8 mouse cellular contexts compared by ENCODE assay signal in genomic region chr3:32508666-32509324, GRCm38 (mm10). TPM values are rescaled to one million over a fixed set of nuclear protein-coding genes. Genes with fewer than 3 reads are reported as not detected.
DNase-seq lines count a peak whose midpoint lies in the region; ATAC-seq and TF ChIP-seq lines count a peak whose summit lies in the region.

No protein-coding gene starts in this region.

- H3K27me3 ChIP-seq in embryonic facial prominence, embryonic 10.5 days (replicated peaks; ENCODE audit: low read depth, poor library complexity, severe bottlenecking): no peaks in the 10 kb centered on the region
- H3K27me3 ChIP-seq in intestine, postnatal 0 days (replicated peaks; ENCODE audit: control insufficient read depth, insufficient read depth, low read length): no peaks in the 10 kb centered on the region
- H3K27me3 ChIP-seq in midbrain, embryonic 10.5 days (ENCODE audit: low read depth, poor library complexity, severe bottlenecking): no peaks in the 10 kb centered on the region

- H3K9ac ChIP-seq in intestine, postnatal 0 days (ENCODE audit: low read depth, low read length): 0 out of 2 replicates have a peak overlapping the region, but pooled peaks have one; percentile 17

- intact Hi-C loops in left cerebral cortex, postnatal 36 days (cut with DNase I): loop anchor here (1.0 to 5.0 kb wide), 2 partner anchors 175 to 716 kb away; no protein-coding TSS in a partner anchor

- peak overlapping the region; percentile 87 for H3K4me3 ChIP-seq in embryonic facial prominence, embryonic 10.5 days
- H3K4me3 ChIP-seq in intestine, postnatal 0 days (ENCODE audit: low read depth, low read length): no peak overlapping the region
- peak overlapping the region; percentile 42 for H3K4me3 ChIP-seq in midbrain, embryonic 10.5 days

- no peaks in the 10 kb centered on the region for H3K9me3 ChIP-seq in embryonic facial prominence, embryonic 10.5 days
- no peaks in the 10 kb centered on the region for H3K9me3 ChIP-seq in intestine, postnatal 0 days (ENCODE audit: control insufficient read depth)
- no peaks in the 10 kb centered on the region for H3K9me3 ChIP-seq in midbrain, embryonic 10.5 days (replicated peaks)

- WGBS in embryonic facial prominence, embryonic 10.5 days: 2% methylated on average over 17 of the region's 17 CpGs
- WGBS in intestine, postnatal 0 days: 4% methylated on average over 17 of the region's 17 CpGs
- WGBS in midbrain, embryonic 10.5 days: 2% methylated on average over 17 of the region's 17 CpGs

- peaks cover 35% of the 10 kb centered on the region for H3K4me1 ChIP-seq in embryonic facial prominence, embryonic 10.5 days
- 0 out of 2 replicates have a peak, but pooled peaks cover 4% of the 10 kb centered on the region for H3K4me1 ChIP-seq in intestine, postnatal 0 days (replicated peaks; ENCODE audit: control insufficient read depth, insufficient read depth, low read length)
- H3K4me1 ChIP-seq in midbrain, embryonic 10.5 days: peaks cover 48% of the 10 kb centered on the region

- H3K27ac ChIP-seq in embryonic facial prominence, embryonic 10.5 days (replicated peaks): no peak overlapping the region
- no peak overlapping the region for H3K27ac ChIP-seq in intestine, postnatal 0 days (ENCODE audit: low read depth, low read length)
- 0 out of 2 replicates have a peak overlapping the region, but pooled peaks have one; percentile 17 for H3K27ac ChIP-seq in midbrain, embryonic 10.5 days (replicated peaks)

- DNase-seq in 3134 (ENCODE audit: extremely low read depth, insufficient read length, low spot score): peak; percentile 70
- peak; percentile 73 for DNase-seq in adrenal gland, adult 2 months
- DNase-seq in embryonic facial prominence, embryonic 10.5 days (ENCODE audit: low spot score): peak; percentile 75
- DNase-seq in left cerebral cortex, postnatal 36 days (ENCODE audit: low spot score in 2 of 2): peak; percentile 62 to 69
- DNase-seq in midbrain, embryonic 10.5 days (ENCODE audit: low spot score): peak; percentile 78
- DNase-seq in skeletal muscle tissue, adult 2 months (ENCODE audit: low read depth, low spot score): peak; percentile 45

- peak; percentile 64 for ATAC-seq in granulocyte monocyte progenitor cell, adult 5-6 weeks (replicated peaks; ENCODE audit: poor library complexity, severe bottlenecking)
- ATAC-seq in intestine, postnatal 0 days: no peak

- peak; percentile 92 for TF ChIP-seq CTCF in intestine, postnatal 0 days (IDR thresholded peaks at IDR 0.05; ENCODE audit: low read depth)

- H3K36me3 ChIP-seq in embryonic facial prominence, embryonic 10.5 days (replicated peaks): 0 out of 2 replicates have a peak, but pooled peaks cover 8% of the 10 kb centered on the region
- no peaks in the 10 kb centered on the region for H3K36me3 ChIP-seq in intestine, postnatal 0 days (ENCODE audit: control insufficient read depth, insufficient read depth)
- H3K36me3 ChIP-seq in midbrain, embryonic 10.5 days: 0 out of 2 replicates have a peak, but pooled peaks cover 6% of the 10 kb centered on the region

- H3K4me2 ChIP-seq in intestine, postnatal 0 days (replicated peaks; ENCODE audit: low read depth): peak overlapping the region; percentile 81

RNA-seq across cellular contexts. Expression of gene Zfp639, which starts 1.3 kb away (rescaled TPM):
- 10 to 100 TPM; 30.7 to 31.9 TPM for total RNA-seq in adrenal gland, adult 2 months (2021)
- polyA plus RNA-seq in adrenal gland, adult 2 months (2012; rRNA removed): 14.1 and 19.7 TPM in 2 replicates
- polyA plus RNA-seq in embryonic facial prominence, embryonic 10.5 days (2016; fragmentation: Nextera tagmentation; extraction: Ambion mirVana): 40.7 and 41.0 TPM in 2 replicates
- 45.9 and 55.1 TPM in 2 replicates for total RNA-seq in granulocyte monocyte progenitor cell, adult 5-6 weeks (2014; fragmentation: Nextera tagmentation)
- total RNA-seq in granulocyte monocyte progenitor cell, adult 5-6 weeks (2017): 41.1 and 79.6 TPM in 2 replicates
- polyA plus RNA-seq in intestine, postnatal 0 days (2015; fragmentation: Nextera tagmentation; extraction: Ambion mirVana): 18.8 and 19.1 TPM in 2 replicates
- 10 to 100 TPM; 33.1 to 39.1 TPM for total RNA-seq in left cerebral cortex, postnatal 36 days (2021)
- polyA plus RNA-seq in midbrain, embryonic 10.5 days (2016; fragmentation: Nextera tagmentation; extraction: Ambion mirVana): 40.3 and 43.7 TPM in 2 replicates

RNA-seq across cellular contexts. Expression of gene Kcnmb3, which starts 16.8 kb away (rescaled TPM):
- total RNA-seq in adrenal gland, adult 2 months (2021): 1 to 10 TPM in 1 of 2 experiments, under 1 TPM in 1; 0.17 to 1.2 TPM
- polyA plus RNA-seq in adrenal gland, adult 2 months (2012; rRNA removed): not detected in 2 replicates
- polyA plus RNA-seq in embryonic facial prominence, embryonic 10.5 days (2016; fragmentation: Nextera tagmentation; extraction: Ambion mirVana): 0.09 TPM in 1 of 2 replicates, not detected in the other
- total RNA-seq in granulocyte monocyte progenitor cell, adult 5-6 weeks (2014; fragmentation: Nextera tagmentation): not detected in 2 replicates
- not detected in 2 replicates for total RNA-seq in granulocyte monocyte progenitor cell, adult 5-6 weeks (2017)
- polyA plus RNA-seq in intestine, postnatal 0 days (2015; fragmentation: Nextera tagmentation; extraction: Ambion mirVana): 0.07 TPM in 1 of 2 replicates, not detected in the other
- total RNA-seq in left cerebral cortex, postnatal 36 days (2021): under 1 TPM; 0.17 to 0.39 TPM
- polyA plus RNA-seq in midbrain, embryonic 10.5 days (2016; fragmentation: Nextera tagmentation; extraction: Ambion mirVana): 0.07 TPM in 1 of 2 replicates, not detected in the other

RNA-seq across cellular contexts. Expression of gene Mfn1, which starts 20.5 kb away (rescaled TPM):
- 10 to 100 TPM; 76.0 to 80.1 TPM for total RNA-seq in adrenal gland, adult 2 months (2021)
- polyA plus RNA-seq in adrenal gland, adult 2 months (2012; rRNA removed): 6.6 and 7.3 TPM in 2 replicates
- polyA plus RNA-seq in embryonic facial prominence, embryonic 10.5 days (2016; fragmentation: Nextera tagmentation; extraction: Ambion mirVana): 23.9 and 24.9 TPM in 2 replicates
- 8.9 and 28.4 TPM in 2 replicates for total RNA-seq in granulocyte monocyte progenitor cell, adult 5-6 weeks (2014; fragmentation: Nextera tagmentation)
- total RNA-seq in granulocyte monocyte progenitor cell, adult 5-6 weeks (2017): 64.5 and 101 TPM in 2 replicates
- polyA plus RNA-seq in intestine, postnatal 0 days (2015; fragmentation: Nextera tagmentation; extraction: Ambion mirVana): 20.1 and 20.2 TPM in 2 replicates
- total RNA-seq in left cerebral cortex, postnatal 36 days (2021): 100 to 1,000 TPM in 1 of 2 experiments, 10 to 100 TPM in 1; 96.7 to 124 TPM
- polyA plus RNA-seq in midbrain, embryonic 10.5 days (2016; fragmentation: Nextera tagmentation; extraction: Ambion mirVana): 22.1 and 33.7 TPM in 2 replicates
